Mouse (Mus musculus) thymus, adult 2 months (tissue): ENCODE data around the gene Zc3h12d. TPM values are rescaled to one million over a fixed set of nuclear protein-coding genes. Genes with fewer than 3 reads are reported as not detected.

ENCODE experiments used
- DNase-seq: peaks from one replicate; pipeline ENCODE4 v3.0.0; 2021
- H3K27ac ChIP-seq: fragments of 200-500 bp; 2 replicates; pipeline ENCODE4 v1.5.1; 2012; ENCODE audit warnings: low read length, control low read depth; ENCODE audit not compliant: control insufficient read depth, insufficient read depth
- H3K27me3 ChIP-seq: fragments of 200-500 bp; 2 replicates; pipeline ENCODE4 v1.6.1; 2012; ENCODE audit warnings: mild to moderate bottlenecking, low read length, moderate library complexity, mixed read lengths; ENCODE audit not compliant: control insufficient read depth, insufficient read depth
- H3K36me3 ChIP-seq: fragments of 200-500 bp; 2 replicates; pipeline ENCODE4 v1.6.1; 2012; ENCODE audit warnings: mild to moderate bottlenecking, low read length, moderate library complexity; ENCODE audit not compliant: control insufficient read depth, insufficient read depth
- H3K4me1 ChIP-seq: fragments of 200-500 bp; replicated peaks from 2 replicates; pipeline ENCODE4 v1.6.1; 2012; ENCODE audit warnings: low read length; ENCODE audit not compliant: control insufficient read depth, insufficient read depth
- H3K4me3 ChIP-seq: fragments of 200-500 bp; 2 replicates; pipeline ENCODE4 v1.5.1; 2012; ENCODE audit warnings: mild to moderate bottlenecking, low read length, control low read depth, moderate library complexity; ENCODE audit not compliant: control insufficient read depth, insufficient read depth
- CTCF ChIP-seq: fragments of 200-500 bp; IDR thresholded peaks from 2 replicates; pipeline ENCODE4 v1.5.1; 2012; ENCODE audit warnings: mild to moderate bottlenecking, control low read depth, low read length, moderate library complexity, borderline replicate concordance; ENCODE audit not compliant: control insufficient read depth, poor library complexity, insufficient read depth; ENCODE audit errors: extremely low read depth
- POLR2A ChIP-seq: fragments of 200-500 bp; IDR thresholded peaks from 2 replicates; pipeline ENCODE4 v1.6.1; 2012; ENCODE audit warnings: mild to moderate bottlenecking, low read length, control low read depth, moderate library complexity; ENCODE audit not compliant: control insufficient read depth, poor library complexity, insufficient read depth; ENCODE audit errors: extremely low read depth
- WGBS: fragments of 180-500 bp; shearing (Covaris S2); methylation state at CpG from one replicate; pipeline ENCODE4 v1.1.7; 2018; 5-methylcytosine and 5-hydroxymethylcytosine counted together
- polyA plus RNA-seq: library from polyadenylated mRNA; depleted of rRNA; stranded (reverse); fragments of >200 nt; gene quantifications from 2 replicates; pipeline ENCODE4 v1.2.3, GENCODE M21; 2012

Gene Zc3h12d
- polyA plus RNA-seq, 1 experiment = 5.6 TPM

- TF ChIP-seq POLR2A = no peak
- TF ChIP-seq CTCF = no peak
- 57% methylated on average over 2 of the region's 2 CpGs for WGBS
- Histone ChIP-seq H3K4me1 (no peaks in the 10 kb centered on the region), H3K27ac (no peak overlapping the region), H3K4me3 (no peak overlapping the region), H3K36me3 (peaks cover 59% of the 10 kb centered on the region), H3K27me3 (no peaks in the 10 kb centered on the region)
- DNase-seq = peak; percentile 70
These were observed 22.3 kb upstream of the Zc3h12d start for GRCm38 (mm10) chr10:7809937-7810336.

GRCm38 (mm10) chr10:7816476-7816875 is 15.8 kb upstream of the Zc3h12d start:
- H3K4me3 ChIP-seq = no peak overlapping the region
- H3K4me1 ChIP-seq = no peaks in the 10 kb centered on the region
- TF ChIP-seq POLR2A (no peak), CTCF (no peak)
- no peaks in the 10 kb centered on the region for H3K27me3 ChIP-seq
- H3K36me3 ChIP-seq = peaks cover 56% of the 10 kb centered on the region
- WGBS = 87% methylated on average over 2 of the region's 2 CpGs
- H3K27ac ChIP-seq = no peak overlapping the region
- no peak for DNase-seq

- no peak overlapping the region for H3K27ac ChIP-seq
- peaks cover 50% of the 10 kb centered on the region for H3K36me3 ChIP-seq
- DNase-seq = no peak
- WGBS = 85% methylated on average over 4 of the region's 4 CpGs
- no peaks in the 10 kb centered on the region for H3K27me3 ChIP-seq
- TF ChIP-seq POLR2A (no peak), CTCF (no peak)
- no peaks in the 10 kb centered on the region for H3K4me1 ChIP-seq
- no peak overlapping the region for H3K4me3 ChIP-seq
These were observed 13.6 kb upstream of the Zc3h12d start for GRCm38 (mm10) chr10:7818676-7819075.

GRCm38 (mm10) chr10:7819156-7819555 is 13.1 kb upstream of the Zc3h12d start:
- no peak for TF ChIP-seq CTCF
- DNase-seq = no peak
- WGBS = 92% methylated on average over 4 of the region's 4 CpGs
- Histone ChIP-seq H3K4me1 (no peaks in the 10 kb centered on the region), H3K27me3 (no peaks in the 10 kb centered on the region), H3K4me3 (no peak overlapping the region), H3K36me3 (peaks cover 49% of the 10 kb centered on the region), H3K27ac (no peak overlapping the region)

- H3K27me3 ChIP-seq = no peaks in the 10 kb centered on the region
- no peak for DNase-seq
- WGBS = 95% methylated on average over 4 of the region's 4 CpGs
- peaks cover 45% of the 10 kb centered on the region for H3K36me3 ChIP-seq
- H3K4me3 ChIP-seq = no peak overlapping the region
- H3K4me1 ChIP-seq = no peaks in the 10 kb centered on the region
- no peak overlapping the region for H3K27ac ChIP-seq
- TF ChIP-seq CTCF (no peak), POLR2A (no peak)
These were observed 12.7 kb upstream of the Zc3h12d start for GRCm38 (mm10) chr10:7819603-7820002.

GRCm38 (mm10) chr10:7820171-7820570 is 12.1 kb upstream of the Zc3h12d start:
- TF ChIP-seq CTCF (no peak), POLR2A (no peak)
- peaks cover 42% of the 10 kb centered on the region for H3K36me3 ChIP-seq

GRCm38 (mm10) chr10:7821981-7822380 is 10.3 kb upstream of the Zc3h12d start:
- Histone ChIP-seq H3K4me3 (no peak overlapping the region), H3K27me3 (no peaks in the 10 kb centered on the region), H3K36me3 (peaks cover 36% of the 10 kb centered on the region), H3K4me1 (peaks cover 5% of the 10 kb centered on the region; the same call in 1 of the 2 replicates), H3K27ac (no peak overlapping the region)
- TF ChIP-seq POLR2A (no peak), CTCF (no peak)
- WGBS = 95% methylated on average over 12 of the region's 12 CpGs
- no peak for DNase-seq

More at GRCm38 (mm10) chr10:7820171-7820570, 12.1 kb upstream of the Zc3h12d start:
- no peaks in the 10 kb centered on the region for H3K4me1 ChIP-seq
- no peaks in the 10 kb centered on the region for H3K27me3 ChIP-seq
- WGBS = 93% methylated on average over 5 of the region's 5 CpGs
- no peak overlapping the region for H3K4me3 ChIP-seq
- DNase-seq = no peak
- no peak overlapping the region for H3K27ac ChIP-seq
